Mouse (Mus musculus) layer of hippocampus, adult 2 months (tissue): ENCODE data around the gene Cdk17. TPM values are rescaled to one million over a fixed set of nuclear protein-coding genes. Genes with fewer than 3 reads are reported as not detected.
A peak's percentile ranks its signal among the peaks of the same experiment; 100 is the strongest.

Experiments
- DNase-seq, 2 experiments: peaks; one replicate each; pipeline ENCODE4 v3.0.0; 2022; ENCODE audit warnings: low spot score in 2 of 2
- H3K27ac ChIP-seq: fragments of 200-600 bp; 2 replicates; pipeline ENCODE4 v1.8.1; 2022
- H3K4me3 ChIP-seq: fragments of 200-600 bp; 2 replicates; pipeline ENCODE4 v1.8.1; 2022; ENCODE audit warnings: mild to moderate bottlenecking
- CTCF ChIP-seq: fragments of 200-600 bp; conservative IDR thresholded peaks from 2 replicates; pipeline ENCODE4 v1.8.1; 2022; ENCODE audit warnings: antibody characterized with exemption, mild to moderate bottlenecking, moderate library complexity
- total RNA-seq, 2 experiments: library from RNA; stranded (reverse); gene quantifications; 2 replicates each; pipeline ENCODE4 v1.2.3; 2021

The Cdk17 gene
- total RNA-seq, 2 experiments from 2014 or later = 206 to 219 TPM

DNA sequence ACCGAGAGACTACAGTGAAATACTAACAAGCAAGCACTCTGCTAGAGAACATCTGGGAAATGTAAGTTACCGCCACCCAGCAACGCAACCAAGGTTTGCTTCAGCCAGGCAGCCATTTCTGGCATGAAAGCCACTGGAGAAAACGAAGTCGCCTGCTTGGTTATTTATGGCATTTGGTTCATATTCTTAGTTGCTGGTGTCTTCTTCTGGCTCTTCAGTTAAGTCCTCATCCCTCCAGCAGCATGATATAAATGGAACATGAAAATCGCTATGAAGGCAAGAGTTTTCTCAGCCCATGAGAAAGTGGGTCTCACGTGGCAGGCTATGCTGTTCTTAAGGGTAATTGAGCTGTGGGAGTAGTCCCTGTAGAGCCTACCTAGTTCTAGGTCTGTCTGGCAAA is 105.8 kb downstream of the Cdk17 start:
- TF ChIP-seq CTCF = no peak
- no peak for DNase-seq
- no peak overlapping the region for H3K4me3 ChIP-seq
- H3K27ac ChIP-seq = 0 out of 2 replicates have a peak overlapping the region, but pooled peaks have one; percentile 18

DNA sequence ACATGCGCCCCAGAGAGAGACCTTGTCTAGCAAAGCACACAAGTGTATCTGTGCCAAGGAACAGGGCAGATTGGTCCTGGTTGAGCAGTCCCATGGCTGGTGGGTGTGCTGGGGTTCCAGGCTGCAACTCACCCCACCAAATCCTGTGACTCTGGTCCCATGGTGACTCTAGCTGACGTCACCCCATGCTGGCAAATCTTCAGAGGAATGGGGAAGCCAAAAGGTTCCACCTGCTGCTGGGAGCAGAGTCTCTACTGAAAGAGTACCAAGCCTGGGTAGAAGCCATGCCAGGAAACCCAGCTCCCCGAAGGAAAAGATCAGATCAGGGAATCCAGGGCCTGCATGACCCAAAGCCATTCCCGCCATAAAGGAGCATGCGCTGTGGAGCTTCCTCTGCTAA is 106.8 kb downstream of the Cdk17 start:
- no peak for TF ChIP-seq CTCF
- peak overlapping the region; percentile 7; the same call in 1 of the 2 replicates for H3K27ac ChIP-seq
- no peak overlapping the region for H3K4me3 ChIP-seq
- no peak for DNase-seq

DNA sequence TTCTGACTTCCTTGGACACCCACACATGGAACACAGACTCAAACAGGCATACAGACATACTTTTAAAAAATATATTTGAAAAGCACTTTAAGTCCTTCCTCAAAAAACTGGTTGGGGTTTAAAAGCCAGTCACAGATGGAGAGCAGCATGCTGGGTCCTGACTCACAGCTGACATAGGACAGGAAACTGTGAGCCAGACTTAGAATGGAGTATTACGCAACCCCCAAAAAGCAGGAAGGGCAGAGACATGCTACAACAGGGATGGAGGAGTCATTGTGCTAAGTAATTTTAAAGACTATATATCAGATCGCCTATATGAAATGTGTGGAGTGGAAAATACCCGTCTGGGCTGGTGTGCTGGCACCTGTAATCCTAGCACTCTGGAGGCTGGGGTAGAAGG is 107.7 kb downstream of the Cdk17 start:
- no peak for TF ChIP-seq CTCF
- DNase-seq = no peak
- H3K27ac ChIP-seq = no peak overlapping the region
- no peak overlapping the region for H3K4me3 ChIP-seq

DNA sequence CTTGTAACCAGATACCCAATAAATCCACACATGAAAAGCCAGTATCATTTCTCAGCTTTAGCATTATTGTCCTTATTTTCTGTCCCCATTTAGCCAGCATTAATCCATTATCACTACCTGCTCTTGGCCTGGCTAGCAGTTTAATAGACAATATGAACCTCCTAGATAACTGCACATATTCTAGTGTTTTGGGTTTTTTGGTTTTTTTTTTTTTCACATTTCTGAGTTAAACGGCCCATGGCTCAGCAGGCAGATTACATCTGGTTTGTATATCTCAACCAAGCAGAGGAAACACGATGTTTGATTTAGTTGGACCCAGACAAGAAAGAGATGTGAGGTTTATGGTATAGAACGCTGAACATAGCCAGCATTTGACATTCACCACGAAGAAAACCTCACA is 109.1 kb downstream of the Cdk17 start:
- no peak for DNase-seq
- TF ChIP-seq CTCF = no peak
- H3K4me3 ChIP-seq = no peak overlapping the region
- H3K27ac ChIP-seq = peak overlapping the region; percentile 78; the same call in 1 of the 2 replicates

DNA sequence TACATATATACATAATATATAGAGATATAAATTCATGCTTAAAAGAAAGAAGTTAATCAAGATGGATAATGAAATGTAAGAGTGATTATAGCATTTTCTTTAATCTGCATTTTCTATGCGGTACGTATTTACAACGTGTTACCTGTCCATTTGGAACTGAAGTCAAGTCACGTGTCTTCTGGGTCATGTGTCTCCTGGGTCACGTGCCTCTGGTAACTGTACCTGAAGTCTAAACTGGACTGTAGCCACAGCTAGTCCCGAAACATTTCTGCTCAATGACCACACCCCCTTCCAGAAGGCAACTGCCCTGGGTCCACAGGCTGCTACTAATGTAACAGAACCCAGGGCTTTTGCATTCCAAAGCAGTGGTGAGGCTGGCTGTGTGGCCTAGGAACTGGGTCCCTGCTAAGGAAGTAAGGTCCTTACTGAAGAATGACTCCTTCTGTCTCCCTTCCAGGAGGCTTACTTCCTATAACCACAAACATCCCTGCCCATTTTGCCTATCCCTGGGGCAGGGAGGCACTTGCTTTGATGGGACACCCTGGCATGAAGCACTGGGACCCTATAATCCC is 110.3 kb downstream of the Cdk17 start:
- Histone ChIP-seq H3K4me3 (no peak overlapping the region), H3K27ac (0 out of 2 replicates have a peak overlapping the region, but pooled peaks have one; percentile 8)
- TF ChIP-seq CTCF = no peak
- DNase-seq = no peak

DNA sequence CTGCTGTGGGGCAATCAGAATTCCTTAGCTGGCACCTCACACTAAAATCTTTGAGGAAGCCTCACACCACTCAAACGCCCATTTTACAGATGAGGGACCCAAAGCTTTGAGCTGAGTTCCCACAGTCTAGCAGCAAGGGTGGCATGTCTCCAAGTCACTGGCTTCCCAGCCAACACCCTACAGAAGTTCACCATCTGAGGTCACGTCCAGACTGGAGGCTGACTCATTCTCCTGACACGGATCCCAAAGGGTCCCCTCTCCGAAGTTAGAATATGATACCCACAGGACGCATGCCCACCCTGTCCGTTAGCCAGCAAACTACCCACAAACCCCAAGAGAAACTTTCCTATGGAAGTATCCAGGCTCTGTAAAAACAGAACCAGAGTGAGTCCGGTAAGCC is 111.2 kb downstream of the Cdk17 start:
- H3K4me3 ChIP-seq = no peak overlapping the region
- no peak overlapping the region for H3K27ac ChIP-seq
- TF ChIP-seq CTCF = no peak
- no peak for DNase-seq

DNA sequence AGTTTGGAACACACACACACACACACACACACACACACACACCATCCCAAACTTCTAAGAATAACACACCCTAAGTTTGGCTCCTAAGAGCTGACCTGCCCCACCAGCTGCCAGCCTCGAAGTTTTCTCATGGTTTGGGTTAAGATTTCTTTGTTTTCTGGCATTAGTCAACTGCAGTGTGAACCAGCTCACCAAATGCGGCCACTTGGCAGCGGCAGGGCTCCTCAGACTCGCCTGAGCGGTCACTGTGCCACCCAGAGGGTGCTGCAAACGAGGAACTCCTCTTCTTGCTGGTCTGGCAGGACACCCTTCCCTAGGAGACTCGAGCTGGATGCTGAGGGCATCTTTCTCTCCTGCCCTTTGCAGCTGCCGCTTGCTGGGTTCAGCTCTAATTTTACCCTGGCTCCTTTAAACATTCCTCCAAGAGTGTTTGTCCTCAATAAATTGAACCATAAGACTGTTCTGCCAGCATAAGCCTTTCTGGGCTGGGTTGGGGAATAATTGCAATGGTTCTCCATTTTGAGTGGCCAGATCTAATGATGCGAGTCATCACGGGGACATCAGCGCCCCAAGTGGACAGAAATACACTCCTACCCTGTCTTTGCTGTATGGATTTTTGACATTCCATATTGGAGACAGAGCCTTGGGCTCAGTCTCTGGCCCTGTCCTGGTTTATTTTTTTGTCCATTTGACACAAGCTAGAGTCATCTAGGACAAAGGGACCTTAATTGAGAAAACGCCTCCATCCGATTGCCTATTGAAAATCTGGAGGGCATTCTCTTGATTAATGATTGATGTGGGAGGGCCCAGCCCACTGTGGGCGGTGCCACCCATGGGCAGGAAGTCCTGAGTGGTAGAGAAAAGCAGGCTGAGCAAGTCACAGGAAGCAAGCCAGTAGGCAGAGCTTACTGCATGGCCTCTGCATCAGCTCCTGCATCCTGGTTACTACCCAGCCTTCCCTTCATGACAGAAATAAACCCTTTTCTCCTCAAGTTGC is 112.6 kb downstream of the Cdk17 start:
- TF ChIP-seq CTCF = peak; percentile 70
- Histone ChIP-seq H3K4me3 (no peak overlapping the region), H3K27ac (peak overlapping the region; percentile 96)
- no peak for DNase-seq

DNA sequence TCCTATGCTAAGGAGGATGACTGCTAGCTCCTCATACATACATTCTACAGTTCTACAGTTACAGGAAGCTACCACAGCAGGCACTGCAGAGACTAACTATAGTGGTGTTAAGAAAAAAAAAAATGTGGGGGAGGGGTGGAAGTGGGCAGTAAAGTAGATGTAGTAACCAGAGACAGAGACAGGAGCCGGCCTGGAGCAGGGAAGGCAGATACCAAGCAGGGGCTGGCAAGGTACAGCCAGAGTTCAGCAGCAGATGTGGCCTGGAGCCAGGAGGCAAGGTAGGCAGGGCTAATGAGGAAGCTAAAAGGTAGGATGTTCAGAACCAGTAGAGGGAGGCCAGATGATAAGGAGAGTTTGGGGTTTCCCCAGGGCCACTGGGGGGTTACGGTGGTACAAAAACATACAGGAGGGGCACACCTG is 113.6 kb downstream of the Cdk17 start:
- Histone ChIP-seq H3K4me3 (no peak overlapping the region), H3K27ac (peak overlapping the region; percentile 96)
- DNase-seq = no peak
- TF ChIP-seq CTCF = peak; percentile 13; the same call in 1 of the 2 replicates

DNA sequence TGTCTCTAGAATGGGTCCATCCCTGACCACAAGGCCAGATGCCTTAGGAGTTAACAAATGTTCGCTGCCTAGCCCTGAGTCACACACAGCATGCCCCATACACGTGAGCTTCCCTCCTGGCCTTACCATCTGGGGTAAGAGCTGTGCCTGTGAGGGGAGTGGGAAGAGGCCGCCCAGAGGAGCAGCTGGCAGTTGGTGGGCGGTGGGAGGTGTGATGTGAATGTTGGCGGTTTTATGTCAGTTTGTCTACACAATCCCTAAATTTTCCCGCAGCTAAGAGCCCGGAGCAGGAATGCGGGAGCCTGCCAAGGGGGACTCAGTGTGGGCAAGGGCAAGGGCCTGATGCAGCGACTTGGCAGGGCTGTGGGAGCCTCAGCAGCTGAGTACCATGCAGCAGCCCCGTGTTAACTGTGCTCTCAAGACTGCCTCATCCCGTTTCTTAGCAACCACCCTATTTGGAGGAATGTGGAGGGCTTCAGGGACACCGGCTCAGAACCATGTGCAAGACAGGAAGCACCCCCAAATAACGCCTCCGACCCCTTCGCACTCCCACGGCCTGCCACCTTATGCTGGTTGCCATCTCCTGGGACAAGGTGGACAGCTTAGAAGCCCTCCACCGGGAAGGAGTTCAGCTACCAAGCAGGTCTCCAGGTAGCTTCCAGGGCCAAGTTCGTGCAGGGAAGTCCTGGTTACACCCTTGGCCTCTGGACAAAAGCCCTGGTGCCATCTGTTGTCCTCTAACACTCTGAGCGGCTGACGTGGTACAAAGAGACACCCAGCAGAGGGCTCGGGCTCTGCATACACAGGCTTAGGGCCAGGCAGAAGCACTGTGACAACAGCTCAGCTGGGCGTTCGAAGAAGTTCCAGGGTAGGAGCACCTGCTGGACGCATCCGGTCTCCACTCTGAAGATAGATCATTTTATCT is 114.8 kb downstream of the Cdk17 start:
- peak; percentile 24; the same call in 1 of the 2 replicates for TF ChIP-seq CTCF
- DNase-seq = peak; percentile 91

DNA sequence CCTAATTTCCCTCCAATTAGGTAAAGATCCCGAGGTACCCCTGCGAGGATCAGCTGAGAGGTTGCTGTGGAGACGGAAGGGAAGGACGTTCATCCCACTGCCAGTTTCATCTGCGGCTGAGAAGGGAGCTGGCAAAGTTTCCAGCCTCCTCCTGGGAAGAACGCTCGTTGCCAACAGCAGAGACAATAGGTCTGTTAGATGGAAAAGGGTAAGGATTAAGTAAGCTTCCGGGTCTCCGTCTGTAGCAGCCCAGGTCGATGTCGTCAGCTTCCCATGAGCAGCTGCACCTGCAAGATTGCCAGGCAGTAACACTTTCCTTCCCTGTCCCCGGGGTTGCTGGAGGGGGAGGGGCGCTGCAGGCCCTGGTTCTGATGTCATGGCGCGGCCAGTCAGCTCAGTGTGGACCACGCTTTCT is 115.7 kb downstream of the Cdk17 start:
- DNase-seq = peak; percentile 79 to 90
- no peak for TF ChIP-seq CTCF
- Histone ChIP-seq H3K27ac (peak overlapping the region; percentile 96), H3K4me3 (peak overlapping the region; percentile 36)

More for the DNA sequence above, 114.8 kb downstream of the Cdk17 start:
- H3K27ac ChIP-seq = peak overlapping the region; percentile 96
- peak overlapping the region; percentile 36 for H3K4me3 ChIP-seq

DNA sequence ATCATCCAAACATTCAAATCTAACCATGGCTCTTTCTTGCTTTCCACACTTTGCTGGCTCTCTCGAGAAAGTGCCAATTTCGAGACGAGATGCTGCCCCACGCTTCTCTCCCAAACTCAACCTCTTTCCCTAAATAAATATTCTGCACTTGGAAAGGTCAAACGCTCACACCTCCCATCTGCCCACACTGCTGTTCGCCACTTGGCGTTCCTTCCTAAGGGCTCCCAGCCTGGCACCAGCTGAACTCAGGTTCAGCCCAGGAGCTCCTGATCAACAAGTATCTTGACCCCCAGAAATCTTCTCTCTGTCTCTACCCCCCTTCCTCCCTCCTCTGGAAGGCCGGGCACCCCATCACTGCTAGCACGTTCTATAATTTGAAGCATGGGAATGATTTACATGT is 116.2 kb downstream of the Cdk17 start:
- no peak for DNase-seq
- peak overlapping the region; percentile 96 for H3K27ac ChIP-seq
- TF ChIP-seq CTCF = no peak
- peak overlapping the region; percentile 36; the same call in 1 of the 2 replicates for H3K4me3 ChIP-seq

DNA sequence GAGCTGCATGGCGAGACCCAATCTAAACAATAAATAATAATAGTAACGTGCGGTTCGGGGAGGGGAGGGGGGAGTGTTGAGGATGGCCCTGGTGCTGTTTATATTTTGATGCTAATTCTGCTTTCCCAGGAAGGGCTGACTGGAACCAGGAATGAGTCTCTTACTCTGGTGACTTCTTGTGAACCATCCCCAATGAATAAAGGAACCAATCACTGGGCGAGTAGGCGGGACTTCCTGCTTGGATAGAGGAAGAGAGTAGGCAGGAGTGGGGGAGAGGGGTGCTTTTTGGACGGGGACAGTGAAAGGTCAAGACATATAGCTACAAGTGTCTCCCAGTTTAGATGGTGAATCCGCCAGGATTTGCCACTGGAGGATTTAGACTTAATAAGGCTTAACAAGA is 117.7 kb downstream of the Cdk17 start:
- no peak overlapping the region for H3K4me3 ChIP-seq
- no peak overlapping the region for H3K27ac ChIP-seq
- TF ChIP-seq CTCF = no peak
- no peak for DNase-seq

DNA sequence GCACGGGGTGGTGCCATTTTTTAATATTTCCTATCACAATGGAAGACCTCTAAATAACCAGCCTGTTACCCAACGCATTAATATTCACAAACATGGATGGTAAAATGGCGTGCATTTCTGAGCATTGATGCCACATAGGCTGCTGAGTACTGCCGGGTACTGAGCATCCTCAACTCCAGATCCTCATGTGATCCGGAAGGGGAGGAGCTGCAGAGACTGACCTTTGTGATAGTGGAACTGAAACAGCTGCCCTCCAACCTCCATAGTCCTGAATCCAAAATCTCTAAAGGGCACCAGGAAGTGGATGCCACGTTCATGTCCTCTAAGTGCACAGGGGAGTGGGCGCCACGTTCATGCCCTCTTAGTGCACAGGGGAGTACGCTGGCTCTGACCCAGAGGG is 118.4 kb downstream of the Cdk17 start:
- Histone ChIP-seq H3K27ac (no peak overlapping the region), H3K4me3 (no peak overlapping the region)
- TF ChIP-seq CTCF = no peak
- DNase-seq = no peak
